Mouse (Mus musculus) heart, adult 2 months (tissue): ENCODE data around the gene Nmi.

Source experiments
- CTCF ChIP-seq: fragments of 200-600 bp; IDR thresholded peaks from 2 replicates; pipeline ENCODE4 v1.8.1; 2022; ENCODE audit warnings: antibody characterized with exemption, mild to moderate bottlenecking, moderate library complexity
- EP300 ChIP-seq: fragments of 200-500 bp; IDR thresholded peaks from 2 replicates; pipeline ENCODE4 v1.6.1; 2011; ENCODE audit warnings: low read depth, low read length, control low read depth; ENCODE audit not compliant: insufficient read depth
- POLR2A ChIP-seq: fragments of 200-500 bp; IDR thresholded peaks from 2 replicates; pipeline ENCODE4 v1.6.1; 2011; ENCODE audit warnings: mild to moderate bottlenecking, low read depth, low read length, control low read depth; ENCODE audit not compliant: insufficient read depth

GRCm38 (mm10) chr2:51941832-51942231, 31.5 kb downstream of the Nmi start:
- TF ChIP-seq CTCF (no peak), EP300 (no peak), POLR2A (no peak)
